Mouse (Mus musculus) ES-Bruce4 (cell line): ENCODE results near the gene Cd86.

Experiments used
- CTCF ChIP-seq: IDR thresholded peaks from one replicate; pipeline ENCODE4 v1.8.1; 2011; ENCODE audit warnings: low read depth, low read length
- POLR2A ChIP-seq: IDR thresholded peaks from one replicate; pipeline ENCODE4 v1.8.1; 2011; ENCODE audit warnings: low read length; ENCODE audit not compliant: insufficient read depth

GRCm38 (mm10) chr16:36666448-36667017, 652 bp upstream of the Cd86 start:
- TF ChIP-seq CTCF, result no peak
- TF ChIP-seq POLR2A, result no peak
